Mouse (Mus musculus): ENCODE results near the gene Pip5k1b.

Pip5k1b gene

GRCm38 (mm10) chr19:24415778-24416621 is 139.7 kb downstream of the Pip5k1b start:
- no peak for DNase-seq (ENCODE audit: low spot score)

- no peak for DNase-seq (ENCODE audit: low spot score)
Observed at GRCm38 (mm10) chr19:24408863-24409564, 146.7 kb downstream of the Pip5k1b start.

- no peak for DNase-seq (ENCODE audit: low spot score)
Observed at GRCm38 (mm10) chr19:24404716-24405115, 151.0 kb downstream of the Pip5k1b start.

- DNase-seq (ENCODE audit: low spot score), result no peak
Observed at GRCm38 (mm10) chr19:24403245-24403644, 152.4 kb downstream of the Pip5k1b start.

GRCm38 (mm10) chr19:24393920-24394319 is 161.8 kb downstream of the Pip5k1b start:
- DNase-seq (ENCODE audit: low spot score), result no peak

GRCm38 (mm10) chr19:24391519-24392251 is 164.0 kb downstream of the Pip5k1b start:
- no peak for DNase-seq (ENCODE audit: low spot score)

- DNase-seq (ENCODE audit: low spot score), result no peak
Observed at GRCm38 (mm10) chr19:24386956-24387865, 168.5 kb downstream of the Pip5k1b start.

- no peak for DNase-seq (ENCODE audit: low spot score)
Observed at GRCm38 (mm10) chr19:24378470-24378869, 177.2 kb downstream of the Pip5k1b start.

GRCm38 (mm10) chr19:24371763-24372640 is 183.7 kb downstream of the Pip5k1b start:
- DNase-seq (ENCODE audit: low spot score), result no peak

GRCm38 (mm10) chr19:24368419-24368818 is 187.3 kb downstream of the Pip5k1b start:
- DNase-seq (ENCODE audit: low spot score), result no peak

- no peak for DNase-seq (ENCODE audit: low spot score)
Observed at GRCm38 (mm10) chr19:24367722-24368121, 187.9 kb downstream of the Pip5k1b start.

GRCm38 (mm10) chr19:24366747-24367146 is 188.9 kb downstream of the Pip5k1b start:
- DNase-seq (ENCODE audit: low spot score), result no peak

- no peak for DNase-seq (ENCODE audit: low spot score)
Observed at GRCm38 (mm10) chr19:24362626-24363321, 192.9 kb downstream of the Pip5k1b start.

GRCm38 (mm10) chr19:24359270-24359669 is 196.4 kb downstream of the Pip5k1b start:
- DNase-seq (ENCODE audit: low spot score), result no peak

GRCm38 (mm10) chr19:24352298-24352959 is 203.2 kb downstream of the Pip5k1b start:
- DNase-seq (ENCODE audit: low spot score), result no peak

- no peak for DNase-seq (ENCODE audit: low spot score)
Observed at GRCm38 (mm10) chr19:24344501-24344900, 211.2 kb downstream of the Pip5k1b start.

GRCm38 (mm10) chr19:24342786-24343185 is 212.9 kb downstream of the Pip5k1b start:
- DNase-seq (ENCODE audit: low spot score), result no peak

- DNase-seq (ENCODE audit: low spot score), result no peak
Observed at GRCm38 (mm10) chr19:24336370-24337076, 219.1 kb downstream of the Pip5k1b start.
